In genomic region chr5:53572496-53572895, GRCm38 (mm10) we compare ENCODE assay signal across 16 mouse cellular contexts.
DNase-seq lines count a peak whose midpoint lies in the region; ATAC-seq lines count a peak whose summit lies in the region.
"Had no signal": no experiment of that assay in that cellular context is flagged by ENCODE, and none has a peak within 500 bp of the region (broad histone marks: within the 10 kb centered on the region; RNA-seq: fewer than 3 reads in every experiment).

No protein-coding gene starts in this region.

- peak; percentile 89 for DNase-seq in A20 (ENCODE audit: low read depth, low spot score)
- DNase-seq in induced T-regulatory cell, adult 2 months (ENCODE audit: low read depth) = peak; percentile 58
- no peak for DNase-seq in cerebellum, postnatal 36 days
- DNase-seq in heart, postnatal 36 days = no peak
- DNase-seq in gastrocnemius, postnatal 25 days = no peak
- DNase-seq: adrenal gland, postnatal 14 days; cerebellum, adult 18-20 months; cerebellum, postnatal 10 days; gastrocnemius, postnatal 36 days; heart, postnatal 14 days had no signal

- peak; percentile 64 for ATAC-seq in CD4-positive, CD25-positive, alpha-beta regulatory T cell, adult 4 months
- peak; percentile 63; the same call in 1 of the 2 replicates for ATAC-seq in neutrophil, adult 5-6 weeks (ENCODE audit: extremely low read depth, insufficient number of reproducible peaks, low FRiP score, poor library complexity, severe bottlenecking)
- ATAC-seq: activated CD4-positive, CD25-positive, alpha-beta regulatory T cell, adult 4 months; forebrain, embryonic 16.5 days; intestine, postnatal 0 days; Patski had no signal

- intact Hi-C loops in heart, postnatal 36 days (cut with DNase I) = no loop called here

Comparison
In these comparisons a context has a peak if more than half of its experiments do, and no peak if none do; other contexts are left out.
1. DNase-seq: peak in A20 (single experiment) and induced T-regulatory cell, adult 2 months (single experiment); none in cerebellum, postnatal 36 days (0 of 2), heart, postnatal 36 days (0 of 2) and gastrocnemius, postnatal 25 days (single experiment).